Mouse (Mus musculus): Measurements from ENCODE around the gene Smtnl2. TPM values are rescaled to one million over a fixed set of nuclear protein-coding genes. Genes with fewer than 3 reads are reported as not detected.
"Not testable (repeated sequence)": the region's sequence is repeated elsewhere in the genome, so short reads cannot be mapped to it uniquely, and the experiment has no call there.

The Smtnl2 gene
- total and polyA plus RNA-seq, 3 experiments = 0.11 TPM; not detected in 2

- no peak for DNase-seq (ENCODE audit: low spot score)
- TF ChIP-seq CTCF (IDR thresholded peaks at IDR 0.05; ENCODE audit: low read depth, low read length) = no peak
- no peak for TF ChIP-seq TAL1 (conservative IDR thresholded peaks at IDR 0.05; ENCODE audit: low read depth, low read length)
- TF ChIP-seq GATA2 (IDR thresholded peaks at IDR 0.05; ENCODE audit: borderline replicate concordance, low read depth, low read length) = no peak
- TF ChIP-seq POLR2AphosphoS5 (IDR thresholded peaks at IDR 0.05; ENCODE audit: insufficient replicate concordance, low read depth, low read length) = no peak
- no peak for TF ChIP-seq GATA1 (IDR thresholded peaks at IDR 0.05; ENCODE audit: borderline replicate concordance, low read length)
- Histone ChIP-seq H3K27me3 (ENCODE audit: insufficient read depth, low read length) (peaks cover 25% of the 10 kb centered on the region), H3K36me3 (replicated peaks) (no peaks in the 10 kb centered on the region), H3K4me1 (ENCODE audit: insufficient read depth, low read depth, low read length) (no peaks in the 10 kb centered on the region), H3K4me3 (ENCODE audit: low read depth, low read length) (no peak overlapping the region), H3K9me3 (replicated peaks) (no peaks in the 10 kb centered on the region)
- no peak for ATAC-seq (ENCODE audit: extremely low read depth, insufficient number of reproducible peaks, low FRiP score, poor library complexity, severe bottlenecking)
Measured at GRCm38 (mm10) chr11:72349016-72349415, 62.5 kb downstream of the Smtnl2 start.

DNA sequence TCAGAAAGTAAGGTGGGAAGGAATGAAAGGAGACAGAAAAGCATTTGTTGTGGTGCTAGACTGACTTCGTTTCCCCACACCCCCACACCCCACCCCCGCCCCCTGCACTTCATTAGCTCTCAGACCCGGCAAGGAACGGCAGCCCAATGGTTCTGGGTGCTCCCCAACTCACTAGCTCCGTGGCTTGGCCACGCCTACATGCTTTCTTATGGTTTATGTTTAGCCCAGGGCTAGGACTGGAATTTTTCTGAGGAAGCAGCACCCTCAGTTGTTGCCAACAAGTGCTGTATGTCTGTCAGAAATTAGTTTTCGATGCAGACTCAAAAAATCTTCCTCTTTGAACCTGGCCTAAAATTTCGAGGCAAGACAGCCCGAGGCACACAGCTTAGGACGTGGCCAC lies 63.0 kb downstream of the Smtnl2 start:
- peaks cover 27% of the 10 kb centered on the region for H3K27me3 ChIP-seq (ENCODE audit: insufficient read depth, low read length)
- H3K4me3 ChIP-seq (ENCODE audit: low read depth, low read length) = no peak overlapping the region
- no peak for DNase-seq (ENCODE audit: low spot score)
- H3K36me3 ChIP-seq (replicated peaks) = no peaks in the 10 kb centered on the region
- H3K9me3 ChIP-seq (replicated peaks) = no peaks in the 10 kb centered on the region
- no peaks in the 10 kb centered on the region for H3K4me1 ChIP-seq (ENCODE audit: insufficient read depth, low read depth, low read length)
- ATAC-seq (ENCODE audit: extremely low read depth, insufficient number of reproducible peaks, low FRiP score, poor library complexity, severe bottlenecking) = no peak
- no peak for TF ChIP-seq GATA2 (IDR thresholded peaks at IDR 0.05; ENCODE audit: borderline replicate concordance, low read depth, low read length)
- no peak for TF ChIP-seq CTCF (IDR thresholded peaks at IDR 0.05; ENCODE audit: low read depth, low read length)
- no peak for TF ChIP-seq POLR2AphosphoS5 (IDR thresholded peaks at IDR 0.05; ENCODE audit: insufficient replicate concordance, low read depth, low read length)
- TF ChIP-seq TAL1 (conservative IDR thresholded peaks at IDR 0.05; ENCODE audit: low read depth, low read length) = no peak
- no peak for TF ChIP-seq GATA1 (IDR thresholded peaks at IDR 0.05; ENCODE audit: borderline replicate concordance, low read length)

- Histone ChIP-seq H3K36me3 (replicated peaks) (no peaks in the 10 kb centered on the region), H3K27me3 (ENCODE audit: insufficient read depth, low read length) (peaks cover 24% of the 10 kb centered on the region), H3K4me1 (ENCODE audit: insufficient read depth, low read depth, low read length) (no peaks in the 10 kb centered on the region), H3K9me3 (replicated peaks) (no peaks in the 10 kb centered on the region), H3K4me3 (ENCODE audit: low read depth, low read length) (no peak overlapping the region)
- no peak for ATAC-seq (ENCODE audit: extremely low read depth, insufficient number of reproducible peaks, low FRiP score, poor library complexity, severe bottlenecking)
- DNase-seq (ENCODE audit: low spot score) = no peak
- TF ChIP-seq GATA1 (IDR thresholded peaks at IDR 0.05; ENCODE audit: borderline replicate concordance, low read length) (no peak), GATA2 (IDR thresholded peaks at IDR 0.05; ENCODE audit: borderline replicate concordance, low read depth, low read length) (no peak), TAL1 (conservative IDR thresholded peaks at IDR 0.05; ENCODE audit: low read depth, low read length) (no peak), POLR2AphosphoS5 (IDR thresholded peaks at IDR 0.05; ENCODE audit: insufficient replicate concordance, low read depth, low read length) (no peak), CTCF (IDR thresholded peaks at IDR 0.05; ENCODE audit: low read depth, low read length) (no peak)
Measured at GRCm38 (mm10) chr11:72344486-72344885, 67.0 kb downstream of the Smtnl2 start.

- DNase-seq (ENCODE audit: low spot score) (peak; percentile 21), ATAC-seq (ENCODE audit: extremely low read depth, insufficient number of reproducible peaks, low FRiP score, poor library complexity, severe bottlenecking) (no peak)
- H3K4me3 ChIP-seq (ENCODE audit: low read depth, low read length) = no peak overlapping the region
- H3K27me3 ChIP-seq (ENCODE audit: insufficient read depth, low read length) = peaks cover 27% of the 10 kb centered on the region
- no peaks in the 10 kb centered on the region for H3K36me3 ChIP-seq (replicated peaks)
- no peaks in the 10 kb centered on the region for H3K4me1 ChIP-seq (ENCODE audit: insufficient read depth, low read depth, low read length)
- H3K9me3 ChIP-seq (replicated peaks) = no peaks in the 10 kb centered on the region
- TF ChIP-seq POLR2AphosphoS5 (IDR thresholded peaks at IDR 0.05; ENCODE audit: insufficient replicate concordance, low read depth, low read length) (no peak), CTCF (IDR thresholded peaks at IDR 0.05; ENCODE audit: low read depth, low read length) (no peak; the same call in 1 of the 2 replicates), GATA2 (IDR thresholded peaks at IDR 0.05; ENCODE audit: borderline replicate concordance, low read depth, low read length) (no peak), GATA1 (IDR thresholded peaks at IDR 0.05; ENCODE audit: borderline replicate concordance, low read length) (no peak), TAL1 (conservative IDR thresholded peaks at IDR 0.05; ENCODE audit: low read depth, low read length) (no peak)
Measured at GRCm38 (mm10) chr11:72343904-72344303, 67.6 kb downstream of the Smtnl2 start.

- not testable (repeated sequence) for H3K9me3 ChIP-seq (replicated peaks); ATAC-seq (ENCODE audit: extremely low read depth, insufficient number of reproducible peaks, low FRiP score, poor library complexity, severe bottlenecking)
Measured at GRCm38 (mm10) chr11:72343238-72343625, 68.3 kb downstream of the Smtnl2 start.

GRCm38 (mm10) chr11:72342549-72343237 lies 68.8 kb downstream of the Smtnl2 start:
- DNase-seq (ENCODE audit: low spot score) = peak; percentile 62
- peak; percentile 54; the same call in 1 of the 2 replicates for ATAC-seq (ENCODE audit: extremely low read depth, insufficient number of reproducible peaks, low FRiP score, poor library complexity, severe bottlenecking)
- no peaks in the 10 kb centered on the region for H3K4me1 ChIP-seq (ENCODE audit: insufficient read depth, low read depth, low read length)

More at GRCm38 (mm10) chr11:72343238-72343625, 68.3 kb downstream of the Smtnl2 start:
- peaks cover 25% of the 10 kb centered on the region for H3K27me3 ChIP-seq (ENCODE audit: insufficient read depth, low read length)
- not testable (repeated sequence) for H3K4me1 ChIP-seq (ENCODE audit: insufficient read depth, low read depth, low read length); H3K4me3 ChIP-seq (ENCODE audit: low read depth, low read length); H3K36me3 ChIP-seq (replicated peaks); DNase-seq (ENCODE audit: low spot score)

More at GRCm38 (mm10) chr11:72342549-72343237, 68.8 kb downstream of the Smtnl2 start:
- no peak overlapping the region for H3K4me3 ChIP-seq (ENCODE audit: low read depth, low read length)
- peak; percentile 59 for TF ChIP-seq CTCF (IDR thresholded peaks at IDR 0.05; ENCODE audit: low read depth, low read length)
- no peak for TF ChIP-seq TAL1 (conservative IDR thresholded peaks at IDR 0.05; ENCODE audit: low read depth, low read length)
- H3K27me3 ChIP-seq (ENCODE audit: insufficient read depth, low read length) = peaks cover 25% of the 10 kb centered on the region
- no peaks in the 10 kb centered on the region for H3K9me3 ChIP-seq (replicated peaks)
- no peaks in the 10 kb centered on the region for H3K36me3 ChIP-seq (replicated peaks)

All from G1E (cell line).